Mouse (Mus musculus) limb, embryonic 14.5 days (tissue): ENCODE measurements around the gene Usp50. TPM values are rescaled to one million over a fixed set of nuclear protein-coding genes. Genes with fewer than 3 reads are reported as not detected.

Experiments
- ATAC-seq: fragments of 200-750 bp; cut with Nextera tagmentation; 2 replicates; pipeline ENCODE4 v1.8.0; 2017; ENCODE audit warnings: low read depth, moderate number of reproducible peaks, moderate TSS enrichment; ENCODE audit not compliant: low FRiP score
- DNase-seq: peaks from one replicate; pipeline ENCODE4 v3.0.0-alpha.2; 2015; ENCODE audit warnings: low spot score
- H3K27ac ChIP-seq: fragments of 300-500 bp; sonication (generic); replicated peaks from 2 replicates; pipeline ENCODE4 v1.5.1; 2014; ENCODE audit warnings: low read depth, mild to moderate bottlenecking, low read length, moderate library complexity, mixed read lengths
- H3K27me3 ChIP-seq: fragments of 300-500 bp; sonication (generic); 2 replicates; pipeline ENCODE4 v1.6.1; 2014; ENCODE audit warnings: low read length, mixed read lengths; ENCODE audit not compliant: control insufficient read depth, insufficient read depth
- H3K36me3 ChIP-seq: fragments of 300-500 bp; sonication (generic); 2 replicates; pipeline ENCODE4 v1.6.1; 2014; ENCODE audit warnings: mild to moderate bottlenecking, low read length, moderate library complexity, mixed read lengths; ENCODE audit not compliant: control insufficient read depth, insufficient read depth
- H3K4me1 ChIP-seq: fragments of 300-500 bp; sonication (generic); 2 replicates; pipeline ENCODE4 v1.6.1; 2014; ENCODE audit warnings: antibody characterized with exemption, low read length, mixed read lengths; ENCODE audit not compliant: control insufficient read depth, insufficient read depth
- H3K4me2 ChIP-seq: fragments of 300-500 bp; sonication (generic); replicated peaks from 2 replicates; pipeline ENCODE4 v1.6.1; 2014; ENCODE audit warnings: low read depth, mild to moderate bottlenecking, low read length, moderate library complexity; ENCODE audit not compliant: severe bottlenecking
- H3K4me3 ChIP-seq: fragments of 300-500 bp; sonication (generic); replicated peaks from 2 replicates; pipeline ENCODE4 v1.5.1; 2014; ENCODE audit warnings: low read length
- H3K9ac ChIP-seq: fragments of 300-500 bp; sonication (generic); 2 replicates; pipeline ENCODE4 v1.6.1; 2014; ENCODE audit warnings: mild to moderate bottlenecking, low read depth, low read length, moderate library complexity; ENCODE audit not compliant: severe bottlenecking
- H3K9me3 ChIP-seq: fragments of 300-500 bp; sonication (generic); 2 replicates; pipeline ENCODE4 v1.6.1; 2016; ENCODE audit warnings: low read length; ENCODE audit not compliant: control insufficient read depth
- POLR2A ChIP-seq: fragments of 200-500 bp; IDR thresholded peaks from 2 replicates; pipeline ENCODE4 v1.8.0; 2012; ENCODE audit warnings: inconsistent platforms, mild to moderate bottlenecking, moderate library complexity, borderline replicate concordance; ENCODE audit not compliant: insufficient read depth, insufficient read length; ENCODE audit errors: extremely low read depth
- whole genome bisulfite sequencing: fragments of 180-500 bp; shearing (Covaris S2); extraction: QIAGEN DNeasy Blood & Tissue Kit; methylation state at CpG from one replicate; pipeline ENCODE4 v1.1.7; 2014; 5-methylcytosine and 5-hydroxymethylcytosine counted together
- polyA plus RNA-seq, 2 experiments: library from polyadenylated mRNA; depleted of rRNA in 1 of 2; stranded (reverse) in 1 of 2; unstranded in 1 of 2; fragments of >200 nt; fragmentation: Nextera tagmentation in 1 of 2; extraction: Ambion mirVana in 1 of 2; gene quantifications; 2 replicates each; pipeline versions ENCODE4 v1.2.1 to v1.2.3; 2012 to 2014

The Usp50 gene
- polyA plus RNA-seq, 2 experiments = 1.2 to 3.0 TPM

- Histone ChIP-seq H3K36me3 (peaks cover 5% of the 10 kb centered on the region; the same call in 1 of the 2 replicates), H3K9me3 (no peaks in the 10 kb centered on the region), H3K9ac (no peak overlapping the region), H3K4me1 (peaks cover 5% of the 10 kb centered on the region; the same call in 1 of the 2 replicates), H3K4me2 (no peak overlapping the region), H3K27ac (no peak overlapping the region), H3K4me3 (no peak overlapping the region), H3K27me3 (no peaks in the 10 kb centered on the region)
- no peak for TF ChIP-seq POLR2A
- WGBS = 98% methylated on average over 5 of the region's 5 CpGs
- ATAC-seq = no peak
- DNase-seq = no peak
Measured at GRCm38 (mm10) chr2:126712526-126712925, 70.7 kb downstream of the Usp50 start.

- no peaks in the 10 kb centered on the region for H3K27me3 ChIP-seq
- H3K4me1 ChIP-seq = peaks cover 5% of the 10 kb centered on the region; the same call in 1 of the 2 replicates
- peak overlapping the region; percentile 88 for H3K4me3 ChIP-seq
- TF ChIP-seq POLR2A = no peak
- no peaks in the 10 kb centered on the region for H3K36me3 ChIP-seq
- no peak overlapping the region for H3K27ac ChIP-seq
- 0 out of 2 replicates have a peak overlapping the region, but pooled peaks have one; percentile 88 for H3K9ac ChIP-seq
- peak overlapping the region; percentile 64 for H3K4me2 ChIP-seq
- WGBS = 81% methylated on average over 4 of the region's 4 CpGs
- ATAC-seq (no peak), DNase-seq (no peak)
- no peaks in the 10 kb centered on the region for H3K9me3 ChIP-seq
Measured at GRCm38 (mm10) chr2:126708361-126708760, 74.9 kb downstream of the Usp50 start.

- H3K27me3 ChIP-seq = no peaks in the 10 kb centered on the region
- WGBS = 0% methylated on average over 15 of the region's 23 CpGs
- no peaks in the 10 kb centered on the region for H3K36me3 ChIP-seq
- ATAC-seq (peak; percentile 77), DNase-seq (no peak)
- peak overlapping the region; percentile 88 for H3K4me3 ChIP-seq
- no peak for TF ChIP-seq POLR2A
- peaks cover 5% of the 10 kb centered on the region; the same call in 1 of the 2 replicates for H3K4me1 ChIP-seq
- H3K4me2 ChIP-seq = peak overlapping the region; percentile 64
- peak overlapping the region; percentile 88 for H3K9ac ChIP-seq
- H3K9me3 ChIP-seq = no peaks in the 10 kb centered on the region
- peak overlapping the region; percentile 75; the same call in 1 of the 2 replicates for H3K27ac ChIP-seq
Measured at GRCm38 (mm10) chr2:126707438-126707779, 75.9 kb downstream of the Usp50 start.

- H3K9ac ChIP-seq = peak within 1 kb of the TSS; percentile 88
- H3K4me1 ChIP-seq = peaks cover 5% of the 10 kb centered on the region; the same call in 1 of the 2 replicates
- peak; percentile 100 for ATAC-seq
- peak within 1 kb of the TSS; percentile 75; the same call in 1 of the 2 replicates for H3K27ac ChIP-seq
- DNase-seq = peak; percentile 97
- no peaks in the 10 kb centered on the region for H3K36me3 ChIP-seq
- peak within 1 kb of the TSS; percentile 88 for H3K4me3 ChIP-seq
- no peaks in the 10 kb centered on the region for H3K27me3 ChIP-seq
- no peaks in the 10 kb centered on the region for H3K9me3 ChIP-seq
- WGBS = 3% methylated on average over 46 of the region's 47 CpGs
- peak within 1 kb of the TSS; percentile 64 for H3K4me2 ChIP-seq
- peak; percentile 85; the same call in 1 of the 2 replicates for TF ChIP-seq POLR2A
Measured at GRCm38 (mm10) chr2:126706759-126707437, 76.4 kb downstream of the Usp50 start, which contains the start of gene Usp8. Gene Usp8 (plus strand): TSS chr2:126707328.

GRCm38 (mm10) chr2:126695285-126695684 lies 88.0 kb downstream of the Usp50 start:
- H3K4me1 ChIP-seq = no peaks in the 10 kb centered on the region
- ATAC-seq = no peak
- no peak overlapping the region for H3K27ac ChIP-seq
- no peaks in the 10 kb centered on the region for H3K36me3 ChIP-seq
- 79% methylated on average over 6 of the region's 6 CpGs for WGBS
- no peaks in the 10 kb centered on the region for H3K9me3 ChIP-seq
- no peak overlapping the region for H3K4me2 ChIP-seq
- H3K4me3 ChIP-seq = no peak overlapping the region
- H3K27me3 ChIP-seq = no peaks in the 10 kb centered on the region
- no peak for DNase-seq
- TF ChIP-seq POLR2A = no peak
- H3K9ac ChIP-seq = no peak overlapping the region
